Mouse (Mus musculus) heart, embryonic 12.5 days (tissue): Measurements from ENCODE around the gene Capn7. TPM values are rescaled to one million over a fixed set of nuclear protein-coding genes. Genes with fewer than 3 reads are reported as not detected.
A peak's percentile ranks its signal among the peaks of the same experiment; 100 is the strongest.

Experiments used
- ATAC-seq: fragments of 200-750 bp; cut with Nextera tagmentation; 2 replicates; pipeline ENCODE4 v1.8.0; 2017; ENCODE audit warnings: moderate TSS enrichment, moderate library complexity; ENCODE audit not compliant: insufficient number of reproducible peaks, low FRiP score
- H3K27ac ChIP-seq: fragments of 300-500 bp; sonication (generic); 2 replicates; pipeline ENCODE4 v1.5.1; 2016; ENCODE audit warnings: mild to moderate bottlenecking, moderate library complexity; ENCODE audit not compliant: poor library complexity, severe bottlenecking
- H3K27me3 ChIP-seq: fragments of 300-500 bp; sonication (generic); replicated peaks from 2 replicates; pipeline ENCODE4 v1.6.1; 2016; ENCODE audit warnings: mild to moderate bottlenecking, moderate library complexity
- H3K36me3 ChIP-seq: fragments of 300-500 bp; sonication (generic); 2 replicates; pipeline ENCODE4 v1.6.1; 2016; ENCODE audit warnings: mild to moderate bottlenecking, moderate library complexity
- H3K4me1 ChIP-seq: fragments of 300-500 bp; sonication (generic); replicated peaks from 2 replicates; pipeline ENCODE4 v1.6.1; 2016; ENCODE audit warnings: mild to moderate bottlenecking
- H3K4me2 ChIP-seq: fragments of 300-500 bp; sonication (generic); 2 replicates; pipeline ENCODE4 v1.6.1; 2016; ENCODE audit warnings: mild to moderate bottlenecking, moderate library complexity
- H3K4me3 ChIP-seq: fragments of 300-500 bp; sonication (generic); 2 replicates; pipeline ENCODE4 v1.5.1; 2016; ENCODE audit warnings: mild to moderate bottlenecking
- H3K9ac ChIP-seq: fragments of 300-500 bp; sonication (generic); 2 replicates; pipeline ENCODE4 v1.6.1; 2016; ENCODE audit warnings: mild to moderate bottlenecking, moderate library complexity
- H3K9me3 ChIP-seq: fragments of 300-500 bp; sonication (generic); replicated peaks from 2 replicates; pipeline ENCODE4 v1.6.1; 2016; ENCODE audit warnings: mild to moderate bottlenecking, moderate library complexity
- WGBS: fragments of 180-500 bp; shearing (Covaris S2); methylation state at CpG from one replicate; pipeline ENCODE4 v1.1.7; 2016; 5-methylcytosine and 5-hydroxymethylcytosine counted together
- polyA plus RNA-seq: library from polyadenylated mRNA; unstranded; fragments of >200 nt; fragmentation: Nextera tagmentation; extraction: Ambion mirVana; gene quantifications from 2 replicates; pipeline ENCODE4 v1.2.1, GENCODE M21; 2016

The Capn7 gene
- polyA plus RNA-seq, 1 experiment from 2014 or later = 42.9 TPM

- no peaks in the 10 kb centered on the region for H3K4me1 ChIP-seq
- H3K9me3 ChIP-seq = no peaks in the 10 kb centered on the region
- WGBS = 89% methylated on average over 4 of the region's 4 CpGs
- no peak overlapping the region for H3K9ac ChIP-seq
- H3K36me3 ChIP-seq = peaks cover 68% of the 10 kb centered on the region
- no peaks in the 10 kb centered on the region for H3K27me3 ChIP-seq
- ATAC-seq = no peak
- H3K4me3 ChIP-seq = no peak overlapping the region
- no peak overlapping the region for H3K4me2 ChIP-seq
- H3K27ac ChIP-seq = no peak overlapping the region
Measured at GRCm38 (mm10) chr14:31364589-31364988, 28.2 kb downstream of the Capn7 start.

- no peak for ATAC-seq
- Histone ChIP-seq H3K9ac (no peak overlapping the region), H3K36me3 (peaks cover 71% of the 10 kb centered on the region), H3K27ac (no peak overlapping the region), H3K27me3 (no peaks in the 10 kb centered on the region), H3K4me3 (no peak overlapping the region), H3K9me3 (no peaks in the 10 kb centered on the region), H3K4me1 (no peaks in the 10 kb centered on the region), H3K4me2 (no peak overlapping the region)
Measured at GRCm38 (mm10) chr14:31365350-31365749, 28.9 kb downstream of the Capn7 start.

GRCm38 (mm10) chr14:31367951-31368350 is 31.5 kb downstream of the Capn7 start:
- H3K4me1 ChIP-seq = no peaks in the 10 kb centered on the region
- no peak for ATAC-seq
- no peak overlapping the region for H3K4me3 ChIP-seq
- H3K9me3 ChIP-seq = no peaks in the 10 kb centered on the region
- H3K27ac ChIP-seq = no peak overlapping the region
- peaks cover 70% of the 10 kb centered on the region for H3K36me3 ChIP-seq
- no peak overlapping the region for H3K9ac ChIP-seq
- 83% methylated on average over 7 of the region's 7 CpGs for WGBS
- H3K4me2 ChIP-seq = no peak overlapping the region
- no peaks in the 10 kb centered on the region for H3K27me3 ChIP-seq

GRCm38 (mm10) chr14:31369377-31369776 is 32.9 kb downstream of the Capn7 start:
- Histone ChIP-seq H3K9me3 (no peaks in the 10 kb centered on the region), H3K27ac (no peak overlapping the region), H3K27me3 (no peaks in the 10 kb centered on the region), H3K4me3 (no peak overlapping the region), H3K4me1 (no peaks in the 10 kb centered on the region), H3K9ac (no peak overlapping the region), H3K4me2 (no peak overlapping the region), H3K36me3 (peaks cover 71% of the 10 kb centered on the region)
- no peak for ATAC-seq
- WGBS = 85% methylated on average over 3 of the region's 3 CpGs

- H3K27me3 ChIP-seq = no peaks in the 10 kb centered on the region
- H3K4me2 ChIP-seq = no peak overlapping the region
- no peak overlapping the region for H3K27ac ChIP-seq
- H3K36me3 ChIP-seq = peaks cover 86% of the 10 kb centered on the region
- no peak overlapping the region for H3K4me3 ChIP-seq
- H3K4me1 ChIP-seq = no peaks in the 10 kb centered on the region
- H3K9ac ChIP-seq = no peak overlapping the region
- 93% methylated on average over 6 of the region's 6 CpGs for WGBS
- no peak for ATAC-seq
- H3K9me3 ChIP-seq = no peaks in the 10 kb centered on the region
Measured at GRCm38 (mm10) chr14:31374390-31374789, 38.0 kb downstream of the Capn7 start.

- Histone ChIP-seq H3K36me3 (peaks cover 69% of the 10 kb centered on the region), H3K9me3 (no peaks in the 10 kb centered on the region), H3K4me2 (no peak overlapping the region), H3K4me1 (no peaks in the 10 kb centered on the region), H3K4me3 (no peak overlapping the region), H3K9ac (no peak overlapping the region), H3K27ac (no peak overlapping the region), H3K27me3 (no peaks in the 10 kb centered on the region)
- 88% methylated on average over 3 of the region's 3 CpGs for WGBS
- ATAC-seq = no peak
Measured at GRCm38 (mm10) chr14:31376331-31376730, 39.9 kb downstream of the Capn7 start.

GRCm38 (mm10) chr14:31382276-31382675 is 45.8 kb downstream of the Capn7 start:
- Histone ChIP-seq H3K9ac (no peak overlapping the region), H3K36me3 (peaks cover 24% of the 10 kb centered on the region), H3K9me3 (peaks cover 5% of the 10 kb centered on the region; the same call in 1 of the 2 replicates), H3K4me1 (peaks cover 29% of the 10 kb centered on the region), H3K4me2 (no peak overlapping the region), H3K27ac (no peak overlapping the region), H3K27me3 (no peaks in the 10 kb centered on the region), H3K4me3 (no peak overlapping the region)
- WGBS = 78% methylated on average over 8 of the region's 8 CpGs
- ATAC-seq = no peak

- H3K9me3 ChIP-seq = peaks cover 5% of the 10 kb centered on the region; the same call in 1 of the 2 replicates
- H3K36me3 ChIP-seq = peaks cover 15% of the 10 kb centered on the region
- H3K27ac ChIP-seq = no peak overlapping the region
- 86% methylated on average over 11 of the region's 11 CpGs for WGBS
- H3K27me3 ChIP-seq = no peaks in the 10 kb centered on the region
- H3K9ac ChIP-seq = no peak overlapping the region
- no peak overlapping the region for H3K4me3 ChIP-seq
- ATAC-seq = no peak
- H3K4me1 ChIP-seq = peaks cover 42% of the 10 kb centered on the region
- H3K4me2 ChIP-seq = no peak overlapping the region
Measured at GRCm38 (mm10) chr14:31383470-31384050, 47.1 kb downstream of the Capn7 start.

GRCm38 (mm10) chr14:31384366-31385323 is 48.2 kb downstream of the Capn7 start:
- WGBS = 55% methylated on average over 13 of the region's 13 CpGs
- Histone ChIP-seq H3K27me3 (no peaks in the 10 kb centered on the region), H3K36me3 (peaks cover 8% of the 10 kb centered on the region), H3K27ac (peak overlapping the region; percentile 30; the same call in 1 of the 2 replicates), H3K4me3 (no peak overlapping the region), H3K4me2 (no peak overlapping the region), H3K9ac (no peak overlapping the region), H3K4me1 (peaks cover 46% of the 10 kb centered on the region), H3K9me3 (peaks cover 5% of the 10 kb centered on the region; the same call in 1 of the 2 replicates)
- ATAC-seq = no peak

- 86% methylated on average over 5 of the region's 5 CpGs for WGBS
- peaks cover 46% of the 10 kb centered on the region for H3K4me1 ChIP-seq
- peaks cover 8% of the 10 kb centered on the region for H3K36me3 ChIP-seq
- no peaks in the 10 kb centered on the region for H3K27me3 ChIP-seq
- no peak overlapping the region for H3K4me3 ChIP-seq
- peak overlapping the region; percentile 17; the same call in 1 of the 2 replicates for H3K27ac ChIP-seq
- H3K9ac ChIP-seq = no peak overlapping the region
- peaks cover 5% of the 10 kb centered on the region; the same call in 1 of the 2 replicates for H3K9me3 ChIP-seq
- no peak overlapping the region for H3K4me2 ChIP-seq
- ATAC-seq = no peak
Measured at GRCm38 (mm10) chr14:31385406-31385805, 49.0 kb downstream of the Capn7 start.

- peaks cover 5% of the 10 kb centered on the region; the same call in 1 of the 2 replicates for H3K9me3 ChIP-seq
- no peak overlapping the region for H3K4me3 ChIP-seq
- 0 out of 2 replicates have a peak, but pooled peaks cover 3% of the 10 kb centered on the region for H3K27me3 ChIP-seq
- 36% methylated on average over 13 of the region's 13 CpGs for WGBS
- H3K27ac ChIP-seq = peak overlapping the region; percentile 42; the same call in 1 of the 2 replicates
- peak; percentile 58; the same call in 1 of the 2 replicates for ATAC-seq
- peak overlapping the region; percentile 56; the same call in 1 of the 2 replicates for H3K9ac ChIP-seq
- H3K4me1 ChIP-seq = peaks cover 46% of the 10 kb centered on the region
- H3K36me3 ChIP-seq = peaks cover 8% of the 10 kb centered on the region
- peak overlapping the region; percentile 26; the same call in 1 of the 2 replicates for H3K4me2 ChIP-seq
Measured at GRCm38 (mm10) chr14:31385977-31386697, 49.7 kb downstream of the Capn7 start.
